ENCODE assay signal across 16 mouse cellular contexts in genomic region chr5:143639329-143639728, GRCm38 (mm10). TPM values are rescaled to one million over a fixed set of nuclear protein-coding genes. Genes with fewer than 3 reads are reported as not detected.
DNase-seq lines count a peak whose midpoint lies in the region; ATAC-seq and TF ChIP-seq lines count a peak whose summit lies in the region.
"Had no signal": no experiment of that assay in that cellular context is flagged by ENCODE, and none has a peak within 500 bp of the region (broad histone marks: within the 10 kb centered on the region; RNA-seq: fewer than 3 reads in every experiment).

No protein-coding gene starts in this region.

- no peak for TF ChIP-seq CTCF in embryonic fibroblast, embryonic 13.5 days (IDR thresholded peaks at IDR 0.05; ENCODE audit: borderline replicate concordance, insufficient read depth, low read length)
- no peak for TF ChIP-seq CTCF in liver, embryonic 14.5 days (IDR thresholded peaks at IDR 0.05; ENCODE audit: low read depth)

- peak overlapping the region; percentile 33 for H3K4me3 ChIP-seq in megakaryocyte, embryonic 14.5 days (replicated peaks)
- H3K4me3 ChIP-seq in embryonic fibroblast, embryonic 13.5 days (ENCODE audit: insufficient read depth, low read length) = no peak overlapping the region
- no peak overlapping the region for H3K4me3 ChIP-seq in liver, embryonic 14.5 days (ENCODE audit: insufficient read depth in 1 of 2, low read depth in 2 of 2, low read length in 2 of 2)
- H3K4me3 ChIP-seq in midbrain, embryonic 11.5 days (ENCODE audit: low read depth, low read length) = no peak overlapping the region

- peak overlapping the region; percentile 99 for H3K27ac ChIP-seq in embryonic fibroblast, embryonic 13.5 days (ENCODE audit: insufficient read depth, low read length)
- peak overlapping the region; percentile 83 for H3K27ac ChIP-seq in liver, embryonic 14.5 days
- no peak overlapping the region for H3K27ac ChIP-seq in midbrain, embryonic 11.5 days (ENCODE audit: low read depth, low read length)
- H3K27ac ChIP-seq: hindbrain, postnatal 0 days had no signal

- H3K9ac ChIP-seq in liver, embryonic 14.5 days (replicated peaks) = peak overlapping the region; percentile 50
- H3K9ac ChIP-seq in midbrain, embryonic 11.5 days (ENCODE audit: low read length) = no peak overlapping the region

- peaks cover 85% of the 10 kb centered on the region for H3K4me1 ChIP-seq in megakaryocyte, embryonic 14.5 days
- H3K4me1 ChIP-seq in embryonic fibroblast, embryonic 13.5 days (ENCODE audit: control insufficient read depth, insufficient read depth, low read length) = peaks cover 34% of the 10 kb centered on the region
- peaks cover 74 to 76% of the 10 kb centered on the region in 2 experiments for H3K4me1 ChIP-seq in liver, embryonic 14.5 days (replicated peaks; ENCODE audit: control insufficient read depth in 2 of 2, insufficient read depth in 2 of 2, low read length in 1 of 2)
- H3K4me1 ChIP-seq in midbrain, embryonic 11.5 days (ENCODE audit: control insufficient read depth, insufficient read depth, low read length) = no peaks in the 10 kb centered on the region

- no peak for TF ChIP-seq EP300 in liver, embryonic 14.5 days (IDR thresholded peaks at IDR 0.05; ENCODE audit: low read depth)

- H3K9me3 ChIP-seq in megakaryocyte, embryonic 14.5 days = no peaks in the 10 kb centered on the region
- no peaks in the 10 kb centered on the region for H3K9me3 ChIP-seq in liver, embryonic 14.5 days (ENCODE audit: control insufficient read depth, low read length)
- no peaks in the 10 kb centered on the region for H3K9me3 ChIP-seq in midbrain, embryonic 11.5 days (ENCODE audit: control insufficient read depth, low read length)

- DNase-seq in liver, embryonic 14.5 days (ENCODE audit: low read depth in 3 of 3, low spot score in 3 of 3) = no peak
- DNase-seq in midbrain, embryonic 11.5 days (ENCODE audit: low spot score, missing footprints) = no peak
- DNase-seq in frontal cortex, adult 2 months (ENCODE audit: extremely low spot score in 1 of 2, low spot score in 1 of 2) = no peak
- DNase-seq in left cerebral cortex, adult 8-10 months (ENCODE audit: low spot score in 2 of 2) = no peak
- DNase-seq: adrenal gland, adult 2 months; gastrocnemius, postnatal 36 days; kidney, adult 11 months; kidney, postnatal 36 days; lung, adult 18-20 months; lung, postnatal 4 days; midbrain, embryonic 14.5 days had no signal

- no peak for TF ChIP-seq POLR2A in embryonic fibroblast, embryonic 13.5 days (IDR thresholded peaks at IDR 0.05; ENCODE audit: low read depth, low read length)

- ATAC-seq in megakaryocyte, adult 5-6 weeks (ENCODE audit: poor library complexity, severe bottlenecking) = no peak
- peak; percentile 53 for ATAC-seq in liver, embryonic 14.5 days (ENCODE audit: insufficient read depth)
- ATAC-seq in midbrain, embryonic 11.5 days (ENCODE audit: low FRiP score) = no peak
- ATAC-seq: hindbrain, postnatal 0 days had no signal

- H3K4me2 ChIP-seq in liver, embryonic 14.5 days (ENCODE audit: low read depth) = peak overlapping the region; percentile 59
- H3K4me2 ChIP-seq in midbrain, embryonic 11.5 days = no peak overlapping the region
- H3K4me2 ChIP-seq: heart, embryonic 11.5 days had no signal

- no peaks in the 10 kb centered on the region for H3K27me3 ChIP-seq in megakaryocyte, embryonic 14.5 days (replicated peaks)
- H3K27me3 ChIP-seq in liver, embryonic 14.5 days (ENCODE audit: control insufficient read depth, insufficient read depth, low read length) = no peaks in the 10 kb centered on the region
- H3K27me3 ChIP-seq in midbrain, embryonic 11.5 days (ENCODE audit: control insufficient read depth, insufficient read depth, low read length) = no peaks in the 10 kb centered on the region

- H3K36me3 ChIP-seq in megakaryocyte, embryonic 14.5 days (replicated peaks; ENCODE audit: low read length) = peaks cover 5% of the 10 kb centered on the region
- H3K36me3 ChIP-seq in liver, embryonic 14.5 days (replicated peaks; ENCODE audit: control insufficient read depth, insufficient read depth, low read depth) = peaks cover 3% of the 10 kb centered on the region; the same call in 1 of the 2 replicates
- no peaks in the 10 kb centered on the region for H3K36me3 ChIP-seq in midbrain, embryonic 11.5 days (ENCODE audit: control insufficient read depth, insufficient read depth, low read length)

- 26% methylated on average over 4 of the region's 4 CpGs for WGBS in liver, embryonic 14.5 days (ENCODE audit: insufficient replicate concordance)
- 91% methylated on average over 4 of the region's 4 CpGs for WGBS in midbrain, embryonic 11.5 days

RNA-seq across cellular contexts. Expression of gene Cyth3, which starts 17.1 kb away (rescaled TPM):
- 4.7 and 5.8 TPM in 2 replicates for polyA plus RNA-seq in megakaryocyte, embryonic 14.5 days (2012; ENCODE audit: insufficient read depth, low replicate concordance)
- total RNA-seq in megakaryocyte, adult 5-6 weeks (2015) = 5.4 and 6.5 TPM in 2 replicates
- 7.5 and 8.9 TPM in 2 replicates for total RNA-seq in megakaryocyte, adult 5-6 weeks (2017)
- 130 and 134 TPM in 2 replicates for polyA plus RNA-seq in embryonic fibroblast, embryonic 13.5 days (2011; ENCODE audit: insufficient read length, low read depth, missing spikeins)
- 20.7 and 24.1 TPM in 2 replicates for polyA plus RNA-seq in liver, embryonic 14.5 days (2012; rRNA removed)
- polyA plus RNA-seq in liver, embryonic 14.5 days (2014; fragmentation: Nextera tagmentation; extraction: Ambion mirVana) = 28.1 and 33.5 TPM in 2 replicates
- polyA plus RNA-seq in midbrain, embryonic 11.5 days (2014; fragmentation: Nextera tagmentation; extraction: Ambion mirVana) = 27.6 and 28.9 TPM in 2 replicates
- 28.5 and 29.1 TPM in 2 replicates for polyA plus RNA-seq in frontal cortex, adult 2 months (2012; rRNA removed)
- total RNA-seq in left cerebral cortex, adult 8-10 months (2022) = 10 to 100 TPM; 29.9 to 37.5 (median 32.7) TPM
